Mouse (Mus musculus) brain, embryonic 14.5 days (tissue): ENCODE results near the gene Gm12248. TPM values are rescaled to one million over a fixed set of nuclear protein-coding genes. Genes with fewer than 3 reads are reported as not detected.
"Not testable (repeated sequence)": the region's sequence is repeated elsewhere in the genome, so short reads cannot be mapped to it uniquely, and the experiment has no call there.

ENCODE experiments used
- DNase-seq: peaks from one replicate; pipeline ENCODE4 v3.0.0-alpha.2; 2011; ENCODE audit warnings: low read depth
- CTCF ChIP-seq: fragments of 200-500 bp; IDR thresholded peaks from 2 replicates; pipeline ENCODE4 v1.5.1; 2012; ENCODE audit warnings: inconsistent platforms, mild to moderate bottlenecking, moderate library complexity, borderline replicate concordance; ENCODE audit not compliant: insufficient read depth, insufficient read length; ENCODE audit errors: extremely low read depth
- POLR2A ChIP-seq: fragments of 200-500 bp; IDR thresholded peaks from 2 replicates; pipeline ENCODE4 v1.6.1; 2012; ENCODE audit warnings: mild to moderate bottlenecking, inconsistent platforms, borderline replicate concordance; ENCODE audit not compliant: poor library complexity, insufficient read depth, insufficient read length, severe bottlenecking; ENCODE audit errors: extremely low read depth
- polyA plus RNA-seq: library from polyadenylated mRNA; depleted of rRNA; stranded (reverse); fragments of >200 nt; gene quantifications from 2 replicates; pipeline ENCODE4 v1.2.3, GENCODE M21; 2012

The Gm12248 gene
- polyA plus RNA-seq, 1 experiment: not detected

DNA sequence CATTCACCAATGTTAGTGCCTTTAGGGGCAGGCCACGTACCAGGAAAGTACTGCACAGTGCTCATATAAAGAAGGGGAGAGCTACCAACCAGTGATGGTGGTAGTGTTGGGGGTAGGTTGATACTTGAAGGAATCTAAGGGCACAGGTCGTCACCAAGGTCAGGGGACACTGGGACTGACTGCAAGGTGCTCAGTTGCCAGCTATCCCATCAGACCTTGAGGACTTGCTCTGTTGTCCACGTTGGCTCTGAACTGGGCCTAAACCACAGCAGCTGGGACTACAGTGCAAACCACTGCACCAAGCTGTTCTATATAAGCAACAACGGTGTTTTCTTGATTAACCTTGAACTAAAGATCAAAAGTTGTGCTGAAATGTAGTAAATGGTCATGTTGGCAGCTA is 30.3 kb downstream of the Gm12248 start:
- TF ChIP-seq POLR2A (no peak), CTCF (no peak)
- no peak for DNase-seq

DNA sequence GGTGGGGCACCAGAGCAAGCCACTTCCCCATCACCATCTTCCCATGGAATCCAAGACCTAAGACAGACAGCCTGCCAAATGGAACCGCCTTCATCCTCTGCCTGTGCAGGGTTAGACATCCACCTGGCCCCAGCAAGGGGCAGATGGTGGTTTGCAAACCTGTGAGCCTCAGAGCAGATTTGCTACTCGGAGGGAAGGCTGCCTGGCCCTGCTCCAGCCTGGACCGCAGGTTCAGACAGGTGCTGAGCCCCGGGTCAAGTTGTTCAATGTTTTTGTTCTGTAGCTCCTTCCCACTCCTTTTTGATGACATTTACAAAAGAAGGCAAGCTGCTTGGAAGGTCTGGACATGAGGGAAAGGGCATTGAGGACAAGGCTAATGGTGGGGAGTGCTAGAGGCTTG is 31.7 kb downstream of the Gm12248 start:
- DNase-seq: not testable (repeated sequence)

DNA sequence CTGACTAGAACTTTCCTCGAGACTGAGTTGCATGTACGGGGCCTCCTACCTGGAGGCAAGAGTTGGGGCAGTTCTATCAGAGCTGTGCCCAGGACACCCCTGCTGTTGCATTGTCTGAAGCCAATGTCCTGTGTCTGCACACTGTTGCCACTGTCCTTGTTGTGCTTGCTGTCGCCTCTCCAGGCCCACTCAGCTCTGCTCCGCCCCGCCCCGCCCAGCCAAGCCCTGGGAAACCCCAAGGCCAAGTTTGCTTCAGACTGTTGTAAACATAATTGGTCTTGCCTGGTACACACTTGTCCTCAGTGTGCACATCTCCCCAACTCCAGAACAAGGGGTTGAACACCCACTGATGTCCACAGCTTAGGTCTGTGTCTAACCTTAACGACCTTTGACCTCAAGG is 33.2 kb downstream of the Gm12248 start:
- not testable (repeated sequence) for DNase-seq

DNA sequence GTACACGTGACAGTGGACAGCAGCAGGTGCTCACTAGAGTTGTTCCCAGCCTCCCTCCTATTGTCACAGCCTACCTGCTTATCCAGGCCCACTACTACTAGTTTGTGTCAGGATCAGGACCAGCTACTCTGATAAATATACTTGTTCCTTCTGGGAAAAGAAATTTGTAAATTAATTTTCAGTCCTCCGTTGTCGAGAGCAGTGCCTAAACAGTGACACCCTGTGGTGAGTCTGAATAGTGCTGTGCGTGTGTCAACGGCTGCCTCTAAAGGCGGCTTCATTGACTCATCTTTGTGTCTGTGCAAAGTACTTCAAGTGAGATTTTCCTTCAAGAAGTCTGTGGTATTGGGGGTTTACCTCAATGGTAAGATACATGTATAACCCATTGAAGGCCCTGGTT is 35.5 kb downstream of the Gm12248 start:
- peak; percentile 64 for DNase-seq
- TF ChIP-seq POLR2A: no peak
- TF ChIP-seq CTCF: peak; percentile 78; the same call in 1 of the 2 replicates

DNA sequence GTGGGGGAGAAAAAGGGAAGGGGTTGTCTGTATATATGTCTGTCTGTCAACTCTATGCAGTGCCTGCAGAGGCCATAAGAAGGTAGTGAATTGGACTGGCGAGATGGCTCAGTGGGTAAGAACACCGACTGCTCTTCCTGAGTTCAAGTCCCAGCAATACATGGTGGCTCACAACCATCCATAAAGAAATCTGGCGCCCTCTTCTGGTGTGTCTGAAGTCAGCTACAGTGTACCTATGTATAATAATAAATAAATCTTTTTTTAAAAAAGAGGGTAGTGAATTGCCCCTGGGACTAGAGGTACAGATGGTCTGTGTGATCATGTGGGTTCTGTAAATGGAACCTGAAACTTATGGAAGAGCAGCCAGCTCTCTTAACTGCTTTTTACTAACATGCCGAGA is 46.5 kb downstream of the Gm12248 start:
- peak; percentile 9 for DNase-seq

DNA sequence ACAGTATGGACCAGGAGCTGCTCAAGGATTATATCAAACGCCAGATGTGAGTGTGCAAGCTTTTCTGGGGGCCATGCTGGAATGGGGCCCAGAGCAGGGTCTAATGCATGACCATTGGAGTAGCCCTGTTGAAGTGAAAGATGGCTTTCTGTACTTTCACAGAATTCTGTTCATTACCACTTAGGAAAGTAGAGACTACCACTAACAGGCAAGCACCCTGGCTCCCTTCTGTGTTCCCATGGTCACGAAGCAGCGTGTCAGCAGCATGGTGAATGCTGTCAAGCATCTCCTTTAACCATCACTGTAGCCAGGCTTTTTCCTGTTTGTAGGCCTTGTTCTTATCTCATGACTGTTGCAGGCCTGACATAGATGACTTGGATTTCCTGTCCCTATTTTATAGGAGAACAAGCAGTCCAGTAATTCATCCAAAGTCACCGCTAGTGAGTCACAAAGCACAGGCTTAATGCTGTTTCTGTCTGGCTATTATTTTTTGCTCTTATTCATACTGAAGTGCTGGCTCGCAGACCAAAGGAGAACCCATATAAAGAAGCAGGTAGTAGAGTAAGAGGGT is 50.0 kb downstream of the Gm12248 start:
- no peak for DNase-seq
- no peak for TF ChIP-seq CTCF
- no peak for TF ChIP-seq POLR2A

More for the DNA sequence above, 46.5 kb downstream of the Gm12248 start:
- TF ChIP-seq CTCF (no peak), POLR2A (no peak)

DNA sequence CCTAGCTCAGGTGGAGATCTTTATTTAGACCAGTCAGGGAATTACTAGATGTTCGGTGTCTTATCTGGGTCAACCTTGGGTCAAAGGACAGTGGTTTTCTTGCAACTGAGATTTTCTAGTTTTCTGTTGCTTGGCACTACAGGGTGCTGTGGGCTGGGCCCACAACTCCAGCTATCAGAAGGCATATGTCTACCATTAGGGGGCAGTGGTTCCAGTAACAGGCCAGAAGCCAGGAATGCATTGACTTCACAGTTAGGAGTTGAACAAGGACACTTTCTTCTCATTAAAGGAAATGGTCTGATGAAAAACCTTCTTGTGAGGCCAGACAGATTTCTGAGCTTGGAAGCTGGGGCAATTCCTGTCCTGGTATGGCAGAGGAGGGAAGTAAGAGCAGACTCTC is 53.9 kb downstream of the Gm12248 start:
- TF ChIP-seq CTCF (peak; percentile 33; the same call in 1 of the 2 replicates), POLR2A (no peak)
- DNase-seq: peak; percentile 29

DNA sequence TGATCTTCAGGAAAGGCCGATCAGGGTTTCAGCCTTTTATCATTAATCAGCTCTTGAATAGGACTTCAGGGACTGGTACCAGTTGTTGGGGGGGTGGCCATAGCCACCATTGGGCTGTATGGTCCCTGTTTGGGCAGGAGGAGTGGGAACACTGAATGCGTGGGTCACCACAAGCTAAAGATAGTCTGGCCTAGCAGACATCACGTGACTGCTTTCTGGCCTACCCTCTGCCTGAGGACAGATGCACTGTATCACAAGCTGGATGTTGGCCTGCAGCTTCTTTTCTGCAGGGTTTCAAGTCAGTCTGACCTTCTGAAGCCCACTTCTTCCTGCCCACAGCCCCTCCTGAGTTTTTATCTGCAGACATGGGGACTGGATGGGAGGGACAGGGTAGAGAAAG is 59.3 kb downstream of the Gm12248 start:
- TF ChIP-seq POLR2A (no peak), CTCF (no peak)
- no peak for DNase-seq

DNA sequence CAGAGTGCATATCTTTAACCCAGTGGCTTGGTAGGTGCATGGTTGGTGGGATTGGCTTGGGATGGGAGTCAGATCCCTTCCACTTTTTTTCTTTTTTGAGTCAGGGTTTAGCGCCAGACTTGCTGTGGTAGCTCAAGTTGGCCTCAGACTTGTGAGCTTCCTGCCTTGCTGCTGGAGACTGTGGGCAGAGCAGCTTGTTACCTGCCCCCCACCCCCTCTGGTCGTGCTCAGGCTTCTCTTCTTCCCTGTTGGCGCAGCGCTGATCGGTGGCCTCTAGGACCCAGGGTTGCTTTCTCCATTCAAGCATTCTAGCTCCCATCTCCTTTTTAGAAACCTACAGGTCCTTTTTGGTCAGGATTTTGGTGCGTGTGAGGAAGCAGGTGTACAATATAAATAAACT is 61.8 kb downstream of the Gm12248 start:
- DNase-seq: no peak
- TF ChIP-seq CTCF (no peak), POLR2A (no peak)

DNA sequence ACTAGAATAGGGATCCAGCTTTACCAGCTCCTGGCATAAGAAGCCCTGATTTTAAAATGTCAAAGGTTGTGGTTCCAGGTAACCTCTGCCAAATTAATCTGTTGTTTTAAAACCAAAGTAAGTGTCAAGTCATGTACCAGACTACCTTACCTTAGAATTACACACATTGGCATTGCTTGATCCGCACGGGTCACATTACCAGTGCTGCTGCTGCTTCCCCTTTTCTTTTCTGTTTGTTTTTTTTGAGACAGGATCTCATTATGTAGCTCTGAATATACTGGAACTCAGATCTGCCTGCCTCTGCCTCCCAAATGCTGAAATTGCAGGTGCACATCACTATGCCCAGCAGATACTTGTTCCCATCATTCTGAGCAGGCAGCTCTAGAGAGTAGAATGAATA is 63.1 kb downstream of the Gm12248 start:
- no peak for DNase-seq
- TF ChIP-seq POLR2A (no peak), CTCF (no peak)

DNA sequence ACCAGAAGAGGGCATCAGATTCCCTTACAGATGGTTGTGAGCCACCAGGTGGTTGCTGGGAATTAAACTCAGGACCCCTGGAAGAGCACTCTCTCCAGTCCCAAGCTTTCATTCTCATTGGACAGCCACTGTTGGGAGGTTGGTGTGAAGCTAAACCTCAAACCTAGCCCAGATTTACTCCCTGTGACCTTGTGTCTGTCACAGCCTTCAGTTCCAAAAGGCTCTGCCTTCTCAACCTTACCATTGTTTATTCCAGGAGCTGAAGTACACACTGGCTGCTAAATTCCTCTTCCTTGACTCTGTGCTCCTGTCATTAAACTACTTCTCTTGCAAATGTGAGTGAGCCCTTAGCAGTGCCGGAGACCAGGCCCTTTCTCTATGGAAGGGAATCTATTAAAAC is 64.0 kb downstream of the Gm12248 start:
- DNase-seq: no peak
- TF ChIP-seq CTCF (no peak), POLR2A (no peak)

DNA sequence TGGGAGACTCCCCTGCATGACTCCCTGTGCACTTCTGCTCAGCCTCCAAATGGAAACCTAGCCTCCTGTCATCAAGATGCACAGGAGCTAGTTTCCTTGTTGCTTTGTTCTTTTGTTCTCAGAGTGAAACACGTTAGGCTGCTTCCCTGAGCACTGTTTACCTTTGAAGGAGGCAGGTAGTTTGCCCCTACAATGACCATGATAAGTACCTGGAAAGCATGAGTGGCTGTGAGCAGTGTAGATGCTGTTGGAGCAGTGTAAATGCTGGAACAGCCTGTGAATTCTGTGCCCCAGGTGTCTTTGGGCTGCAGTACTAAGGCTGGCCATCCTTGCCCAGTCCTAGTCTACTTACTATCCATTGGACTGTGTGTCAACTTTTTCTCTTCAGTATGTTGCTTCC is 66.1 kb downstream of the Gm12248 start:
- no peak for DNase-seq
- TF ChIP-seq POLR2A (no peak), CTCF (no peak)

DNA sequence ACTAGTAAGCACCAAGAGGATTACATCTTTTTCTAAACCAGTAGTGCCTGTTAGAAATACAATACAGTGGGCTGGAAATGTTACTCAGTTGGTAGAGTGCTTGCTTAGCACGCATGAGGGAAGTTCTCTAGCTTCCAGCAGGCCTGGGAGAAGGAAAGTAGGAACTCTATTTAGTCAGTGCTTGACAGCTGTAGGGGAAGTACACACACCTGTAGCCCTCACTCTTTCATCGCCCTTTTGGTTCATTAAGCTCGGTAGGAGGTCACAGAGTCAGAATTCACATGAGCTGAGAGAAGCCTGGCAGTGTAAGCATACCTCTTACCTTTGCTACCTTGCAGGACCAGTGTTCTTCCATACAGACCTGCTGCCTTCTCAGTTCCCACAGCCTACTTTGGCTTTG is 66.6 kb downstream of the Gm12248 start:
- TF ChIP-seq POLR2A (no peak), CTCF (no peak)
- DNase-seq: no peak
